Mouse (Mus musculus): ENCODE data around the gene Kcnmb2. TPM values are rescaled to one million over a fixed set of nuclear protein-coding genes. Genes with fewer than 3 reads are reported as not detected.

Gene Kcnmb2
- total and polyA plus RNA-seq, 3 experiments: not detected

GRCm38 (mm10) chr3:31991526-31992045, 89.3 kb downstream of the Kcnmb2 start:
- Histone ChIP-seq H3K36me3 (replicated peaks in 1 of 2; ENCODE audit: control insufficient read depth in 1 of 2, insufficient read depth in 1 of 2, low read length in 1 of 2) (no peaks in the 10 kb centered on the region), H3K9ac (ENCODE audit: insufficient read depth, low read depth) (no peak overlapping the region), H3K4me1 (ENCODE audit: control insufficient read depth in 1 of 2, insufficient read depth in 2 of 2) (no peaks in the 10 kb centered on the region), H3K27me3 (replicated peaks) (no peaks in the 10 kb centered on the region), H3K9me3 (replicated peaks; ENCODE audit: low read length) (no peaks in the 10 kb centered on the region), H3K79me2 (replicated peaks; ENCODE audit: control insufficient read depth, extremely low read depth, insufficient read depth, poor library complexity, severe bottlenecking) (no peaks in the 10 kb centered on the region), H3K4me2 (ENCODE audit: insufficient read depth, low read depth, poor library complexity, severe bottlenecking) (no peak overlapping the region), H3K4me3 (replicated peaks in 1 of 3; ENCODE audit: low read depth in 2 of 3, low read length in 2 of 3, poor library complexity in 1 of 3) (no peak overlapping the region), H3K27ac (ENCODE audit: insufficient read depth, low read depth) (no peak overlapping the region)
- in situ Hi-C loops (cut with MboI; ENCODE audit: low pct_ligation_motif_present, low pct_unique_long_range_greater_than_20kb, low sequenced_read_pairs): no loop called here
- no peak for TF ChIP-seq POLR2A (IDR thresholded peaks at IDR 0.05; ENCODE audit: low read depth, low read length)
- no peak for TF ChIP-seq UBTF (IDR thresholded peaks at IDR 0.05; ENCODE audit: low read depth, low read length)
- no peak for TF ChIP-seq ELF1 (IDR thresholded peaks at IDR 0.05; ENCODE audit: low read depth, low read length)
- no peak for TF ChIP-seq MAZ (IDR thresholded peaks at IDR 0.05; ENCODE audit: low read depth, low read length)
- no peak for TF ChIP-seq HCFC1 (IDR thresholded peaks at IDR 0.05; ENCODE audit: low read depth, low read length)
- TF ChIP-seq E2F4 (IDR thresholded peaks at IDR 0.05; ENCODE audit: insufficient replicate concordance, low read depth, low read length): no peak
- no peak for TF ChIP-seq EP300 (IDR thresholded peaks at IDR 0.05; ENCODE audit: low read length)
- TF ChIP-seq POLR2AphosphoS2 (IDR thresholded peaks at IDR 0.05; ENCODE audit: low read depth, low read length): no peak
- no peak for TF ChIP-seq RAD21 (IDR thresholded peaks at IDR 0.05; ENCODE audit: low read depth, low read length)
- no peak for TF ChIP-seq IRF4 (IDR thresholded peaks at IDR 0.05; ENCODE audit: low read depth, low read length)
- TF ChIP-seq TCF12 (IDR thresholded peaks at IDR 0.05; ENCODE audit: low read depth, low read length): no peak
- no peak for TF ChIP-seq SIN3A (IDR thresholded peaks at IDR 0.05; ENCODE audit: low read length)
- TF ChIP-seq SMC3 (IDR thresholded peaks at IDR 0.05; ENCODE audit: low read depth, low read length): no peak
- no peak for TF ChIP-seq MXI1 (IDR thresholded peaks at IDR 0.05; ENCODE audit: low read depth, low read length)
- no peak for TF ChIP-seq NRF1 (IDR thresholded peaks at IDR 0.05; ENCODE audit: low read depth, low read length)
- dilution Hi-C loops (cut with MboI; ENCODE audit: extremely low pct_ligation_motif_present, extremely low pct_unique_long_range_greater_than_20kb, low sequenced_read_pairs): no loop called here
- no peak for DNase-seq (ENCODE audit: extremely low read depth)

GRCm38 (mm10) chr3:32011566-32011965, 109.3 kb downstream of the Kcnmb2 start:
- no peak overlapping the region for H3K9ac ChIP-seq (ENCODE audit: insufficient read depth, low read depth)
- DNase-seq (ENCODE audit: extremely low read depth): no peak
- no peaks in the 10 kb centered on the region for H3K9me3 ChIP-seq (replicated peaks; ENCODE audit: low read length)
- no peak overlapping the region for H3K4me3 ChIP-seq (replicated peaks in 1 of 3; ENCODE audit: low read depth in 2 of 3, low read length in 2 of 3, poor library complexity in 1 of 3)
- no peaks in the 10 kb centered on the region for H3K27me3 ChIP-seq (replicated peaks)
- H3K27ac ChIP-seq (ENCODE audit: insufficient read depth, low read depth): no peak overlapping the region
- H3K79me2 ChIP-seq (replicated peaks; ENCODE audit: control insufficient read depth, extremely low read depth, insufficient read depth, poor library complexity, severe bottlenecking): no peaks in the 10 kb centered on the region
- H3K4me2 ChIP-seq (ENCODE audit: insufficient read depth, low read depth, poor library complexity, severe bottlenecking): no peak overlapping the region
- TF ChIP-seq CHD1 (IDR thresholded peaks at IDR 0.05; ENCODE audit: low read depth, low read length): no peak
- dilution Hi-C loops (cut with MboI; ENCODE audit: extremely low pct_ligation_motif_present, extremely low pct_unique_long_range_greater_than_20kb, low sequenced_read_pairs): no loop called here
- peaks cover under 1 to 3% of the 10 kb centered on the region in 2 experiments; a peak in 2 of 4 replicates for H3K4me1 ChIP-seq (ENCODE audit: control insufficient read depth in 1 of 2, insufficient read depth in 2 of 2)
- H3K36me3 ChIP-seq (replicated peaks in 1 of 2; ENCODE audit: control insufficient read depth in 1 of 2, insufficient read depth in 1 of 2, low read length in 1 of 2): no peaks in the 10 kb centered on the region
- in situ Hi-C loops (cut with MboI; ENCODE audit: low pct_ligation_motif_present, low pct_unique_long_range_greater_than_20kb, low sequenced_read_pairs): no loop called here
